Mouse (Mus musculus): ENCODE measurements around the gene Shox2.

GRCm38 (mm10) chr3:66973391-66973943 is 8.1 kb downstream of the Shox2 start:
- TF ChIP-seq CTCF (IDR thresholded peaks at IDR 0.05; ENCODE audit: low read depth, low read length) (no peak), TAL1 (conservative IDR thresholded peaks at IDR 0.05; ENCODE audit: low read depth, low read length) (no peak), GATA2 (IDR thresholded peaks at IDR 0.05; ENCODE audit: borderline replicate concordance, low read depth, low read length) (no peak)
